Mouse (Mus musculus) cortical plate, adult 2 months (tissue): ENCODE data around the gene Map1lc3a. TPM values are rescaled to one million over a fixed set of nuclear protein-coding genes. Genes with fewer than 3 reads are reported as not detected.

Experiments used
- H3K27ac ChIP-seq: fragments of 200-500 bp; 2 replicates; pipeline ENCODE4 v1.5.1; 2012; ENCODE audit warnings: low read length, control low read depth, inconsistent platforms; ENCODE audit not compliant: insufficient read depth
- H3K4me1 ChIP-seq: fragments of 200-500 bp; 2 replicates; pipeline ENCODE4 v1.6.1; 2011; ENCODE audit warnings: low read length; ENCODE audit not compliant: control insufficient read depth, insufficient read depth
- H3K4me3 ChIP-seq: fragments of 200-500 bp; 2 replicates; pipeline ENCODE4 v1.5.1; 2011; ENCODE audit warnings: mild to moderate bottlenecking, low read length, control low read depth; ENCODE audit not compliant: insufficient read depth
- CTCF ChIP-seq: fragments of 200-500 bp; IDR thresholded peaks from 2 replicates; pipeline ENCODE4 v1.5.1; 2011; ENCODE audit warnings: mild to moderate bottlenecking, control low read depth, low read length; ENCODE audit not compliant: insufficient read depth; ENCODE audit errors: extremely low read depth
- POLR2A ChIP-seq: fragments of 200-500 bp; IDR thresholded peaks from 2 replicates; pipeline ENCODE4 v1.6.1; 2011; ENCODE audit warnings: mild to moderate bottlenecking, low read length, control low read depth; ENCODE audit not compliant: insufficient read depth; ENCODE audit errors: extremely low read depth
- polyA plus RNA-seq: library from polyadenylated mRNA; depleted of rRNA; stranded (reverse); fragments of >200 nt; gene quantifications from 2 replicates; pipeline ENCODE4 v1.2.3, GENCODE M21; 2012; rRNA removed

Gene Map1lc3a
- polyA plus RNA-seq, 1 experiment = 419 TPM

DNA sequence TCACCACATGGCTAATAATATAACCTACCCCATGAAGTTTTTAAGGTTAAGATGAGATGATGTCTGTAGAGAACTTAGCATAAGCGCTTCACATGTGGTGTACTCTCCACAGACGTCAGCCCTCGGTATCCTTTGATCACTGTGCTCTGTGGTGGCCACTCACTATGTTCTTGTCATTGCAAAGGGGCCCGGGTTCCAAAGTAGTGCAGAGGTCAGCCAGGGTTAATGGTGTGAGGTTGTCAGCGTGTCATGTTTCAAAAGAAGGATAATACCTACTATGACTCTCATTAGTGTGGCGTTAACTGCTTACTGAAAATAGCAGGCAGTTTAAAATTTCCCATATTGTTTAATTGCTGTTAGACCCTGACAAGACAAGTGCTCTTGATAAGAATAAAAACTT, 37.6 kb downstream of the Map1lc3a start:
- H3K27ac ChIP-seq = no peak overlapping the region
- TF ChIP-seq CTCF = no peak
- TF ChIP-seq POLR2A = no peak
- no peaks in the 10 kb centered on the region; the same call in none of the 2 replicates for H3K4me1 ChIP-seq
- no peak overlapping the region for H3K4me3 ChIP-seq

DNA sequence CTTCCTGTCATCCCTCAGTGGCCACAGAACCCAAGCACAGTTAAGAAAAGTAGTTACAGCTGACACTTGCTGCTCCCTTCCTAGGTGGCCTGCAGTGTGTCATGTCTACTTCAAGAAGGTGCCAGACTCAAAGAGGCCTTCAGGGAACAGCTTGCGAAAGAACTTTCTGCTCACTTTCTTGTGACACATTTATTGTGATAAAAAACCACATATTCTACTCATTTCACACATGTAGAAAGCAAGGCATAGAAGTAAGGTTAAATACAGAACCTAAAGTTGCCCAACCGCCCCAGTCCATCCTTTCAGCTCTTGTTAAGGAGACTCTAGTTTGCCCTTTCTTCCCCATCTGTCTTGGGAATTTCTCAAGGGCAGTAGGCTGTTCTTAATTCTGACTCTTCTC, 42.5 kb downstream of the Map1lc3a start:
- TF ChIP-seq CTCF (no peak), POLR2A (no peak)
- H3K4me1 ChIP-seq = no peaks in the 10 kb centered on the region; the same call in 1 of the 2 replicates

DNA sequence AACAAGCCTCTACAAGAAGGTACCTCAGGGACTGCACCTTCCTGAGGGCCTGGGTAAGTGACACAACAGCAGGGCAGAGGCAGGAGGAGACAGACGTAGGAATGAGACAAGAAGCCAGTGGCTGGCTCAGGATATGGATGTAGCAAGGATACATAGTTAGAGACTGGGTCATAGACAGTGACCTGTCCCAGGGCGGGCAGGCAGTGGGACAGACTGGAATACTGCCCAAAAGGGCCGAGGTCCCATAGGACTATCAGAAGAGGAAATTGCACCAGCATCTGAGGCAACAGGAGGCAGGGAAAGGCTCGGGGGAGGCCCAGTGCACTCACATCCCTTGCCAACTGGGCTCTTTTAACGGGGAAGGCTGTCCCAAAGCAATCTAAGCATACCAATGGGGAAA, 44.5 kb downstream of the Map1lc3a start:
- Histone ChIP-seq H3K27ac (no peak overlapping the region), H3K4me3 (no peak overlapping the region), H3K4me1 (no peaks in the 10 kb centered on the region; the same call in 1 of the 2 replicates)
- TF ChIP-seq CTCF (no peak), POLR2A (no peak)

More for the DNA sequence above, 42.5 kb downstream of the Map1lc3a start:
- Histone ChIP-seq H3K4me3 (no peak overlapping the region), H3K27ac (no peak overlapping the region)

DNA sequence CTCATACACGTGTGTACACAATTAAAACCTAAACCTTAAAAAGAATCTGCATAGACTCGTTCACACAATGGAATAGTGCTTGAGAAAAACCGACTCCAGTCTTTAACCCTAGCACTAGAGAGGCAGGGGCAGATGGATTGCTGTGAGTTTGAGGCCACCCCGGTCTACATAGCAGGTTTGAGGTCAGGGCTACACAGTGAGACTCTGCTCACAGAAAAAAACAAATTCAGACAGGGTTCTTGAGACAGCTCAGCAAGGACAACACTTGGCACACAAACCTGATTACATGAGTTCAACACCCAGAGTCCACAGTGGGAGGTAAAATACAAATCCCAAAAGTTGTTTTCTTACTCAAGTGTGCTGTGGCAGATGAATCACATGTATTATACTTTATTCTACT, 49.9 kb downstream of the Map1lc3a start:
- Histone ChIP-seq H3K4me3 (no peak overlapping the region), H3K4me1 (no peaks in the 10 kb centered on the region), H3K27ac (no peak overlapping the region)
- TF ChIP-seq CTCF = no peak
- no peak for TF ChIP-seq POLR2A

Other genes with a start within 250 kb of the Map1lc3a start
- 28.5 and 30.6 TPM in 2 replicates for gene Ahcy, start 201.8 kb upstream of the Map1lc3a start, polyA plus RNA-seq
- 18.5 and 20.6 TPM in 2 replicates for gene Itch, start 142.8 kb upstream of the Map1lc3a start, polyA plus RNA-seq
- 788 and 867 TPM in 2 replicates for gene Dynlrb1, start 39.8 kb upstream of the Map1lc3a start, polyA plus RNA-seq
- gene Pigu, start 81.1 kb downstream of the Map1lc3a start, polyA plus RNA-seq = 36.9 and 39.9 TPM in 2 replicates
- gene Trp53inp2, start 104.8 kb downstream of the Map1lc3a start, polyA plus RNA-seq = 151 and 170 TPM in 2 replicates
- gene Ncoa6, start 197.6 kb downstream of the Map1lc3a start, polyA plus RNA-seq = 42.1 and 43.4 TPM in 2 replicates
- gene Acss2, start 241.7 kb downstream of the Map1lc3a start, polyA plus RNA-seq = 77.3 and 77.7 TPM in 2 replicates
- 261 and 264 TPM in 2 replicates for gene Ggt7, start 241.9 kb downstream of the Map1lc3a start, polyA plus RNA-seq